Mouse (Mus musculus) testis, postnatal 10 days (tissue): Measurements from ENCODE around the gene E2f6.

Source experiments
- DNase-seq: peaks from one replicate; pipeline ENCODE4 v3.0.0; 2021; ENCODE audit warnings: low spot score

The E2f6 gene

GRCm38 (mm10) chr12:16848501-16848900, 37.7 kb downstream of the E2f6 start:
- no peak for DNase-seq

GRCm38 (mm10) chr12:16849821-16850220, 39.1 kb downstream of the E2f6 start:
- no peak for DNase-seq

GRCm38 (mm10) chr12:16850431-16851375, 39.9 kb downstream of the E2f6 start:
- DNase-seq = peak; percentile 51

- peak; percentile 85 for DNase-seq
Observed at GRCm38 (mm10) chr12:16853431-16854165, 42.8 kb downstream of the E2f6 start.

- DNase-seq = no peak
Observed at GRCm38 (mm10) chr12:16855632-16856305, 45.0 kb downstream of the E2f6 start.

- no peak for DNase-seq
Observed at GRCm38 (mm10) chr12:16856306-16856679, 45.5 kb downstream of the E2f6 start.

- no peak for DNase-seq
Observed at GRCm38 (mm10) chr12:16858081-16858480, 47.3 kb downstream of the E2f6 start.

GRCm38 (mm10) chr12:16859781-16860180, 49.0 kb downstream of the E2f6 start:
- DNase-seq = no peak

- DNase-seq = no peak
Observed at GRCm38 (mm10) chr12:16860533-16860932, 49.8 kb downstream of the E2f6 start.

- DNase-seq = no peak
Observed at GRCm38 (mm10) chr12:16860961-16861360, 50.2 kb downstream of the E2f6 start.

GRCm38 (mm10) chr12:16864477-16864876, 53.7 kb downstream of the E2f6 start:
- no peak for DNase-seq

GRCm38 (mm10) chr12:16865871-16866270, 55.1 kb downstream of the E2f6 start:
- DNase-seq = no peak

- no peak for DNase-seq
Observed at GRCm38 (mm10) chr12:16866460-16866859, 55.7 kb downstream of the E2f6 start.

GRCm38 (mm10) chr12:16867306-16867705, 56.5 kb downstream of the E2f6 start:
- no peak for DNase-seq

GRCm38 (mm10) chr12:16868618-16869017, 57.9 kb downstream of the E2f6 start:
- DNase-seq = no peak

GRCm38 (mm10) chr12:16869091-16869778, 58.5 kb downstream of the E2f6 start:
- no peak for DNase-seq

GRCm38 (mm10) chr12:16869870-16870404, 59.2 kb downstream of the E2f6 start:
- no peak for DNase-seq

- peak; percentile 69 for DNase-seq
Observed at GRCm38 (mm10) chr12:16870405-16871068, 59.8 kb downstream of the E2f6 start.

- no peak for DNase-seq
Observed at GRCm38 (mm10) chr12:16872006-16872405, 61.2 kb downstream of the E2f6 start.

- DNase-seq = no peak
Observed at GRCm38 (mm10) chr12:16872926-16873464, 62.2 kb downstream of the E2f6 start.

GRCm38 (mm10) chr12:16873549-16873948, 62.8 kb downstream of the E2f6 start:
- DNase-seq = no peak
